Mouse (Mus musculus) B cell, adult 62 days (primary cell): Measurements from ENCODE around the gene Siah1b. TPM values are rescaled to one million over a fixed set of nuclear protein-coding genes. Genes with fewer than 3 reads are reported as not detected.

Experiments used
- total RNA-seq: library from RNA; stranded (reverse); gene quantifications from 4 replicates; pipeline ENCODE4 v1.2.4, GENCODE M21; 2023

The Siah1b gene
- 15.4 to 20.7 TPM (median 17.7 TPM) in 4 replicates for total RNA-seq

DNA sequence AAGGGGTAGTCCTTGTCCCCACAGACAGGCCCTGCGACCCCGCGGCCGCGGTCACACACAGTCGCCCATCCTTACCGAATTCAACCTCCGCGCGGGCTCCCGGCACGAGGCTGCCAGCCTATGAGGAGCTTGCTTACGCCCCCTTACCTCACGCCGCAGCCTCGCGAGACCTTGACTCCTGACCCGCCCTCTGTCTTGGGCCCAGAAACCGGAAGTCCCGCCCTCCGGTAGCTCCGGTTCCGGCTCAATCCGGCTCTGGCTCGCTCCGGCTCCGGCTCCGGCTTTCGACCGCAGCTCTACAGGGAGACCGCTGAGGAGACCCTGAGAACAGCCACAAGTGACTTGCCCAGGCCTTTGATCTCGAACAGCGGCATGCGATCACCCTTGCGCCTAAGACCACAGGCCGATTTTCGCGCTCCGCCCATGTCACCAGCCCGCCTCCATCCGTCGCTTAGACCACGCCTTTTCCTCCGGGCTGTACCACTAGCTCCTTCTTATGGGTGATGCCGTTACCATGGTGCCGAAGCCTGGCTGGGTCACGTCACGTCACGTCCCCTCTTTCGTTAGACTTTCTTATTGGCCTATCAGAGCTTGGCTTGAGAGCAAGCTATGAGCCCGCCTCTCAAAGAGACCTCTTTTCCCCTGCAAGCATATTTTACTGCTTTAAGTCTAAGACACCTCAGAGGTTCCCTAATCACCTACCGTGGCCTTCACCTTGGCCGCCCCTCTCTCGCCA, at the start of gene Siah1b:
Gene Siah1b (minus strand): TSS at position 454 of the 736 bp plus-strand sequence.

DNA sequence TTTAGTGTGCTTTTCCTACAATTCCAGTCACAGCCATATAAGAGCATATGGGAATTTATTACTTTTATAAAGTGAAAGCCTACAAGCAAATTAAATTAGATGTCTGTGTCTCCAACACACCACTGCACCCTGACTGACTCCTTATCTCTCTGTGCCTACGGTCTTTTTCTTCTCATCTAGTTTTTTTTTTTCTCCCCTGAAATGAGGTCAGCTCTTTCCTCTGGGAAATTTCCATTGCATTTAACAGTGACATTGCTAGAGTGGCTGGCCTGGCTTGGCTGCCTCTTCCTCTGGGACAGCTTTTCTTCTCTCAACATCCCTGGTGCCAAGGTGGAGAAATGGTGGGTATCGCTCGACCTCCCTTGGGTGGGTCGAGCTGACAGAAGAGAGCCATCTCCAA, 12.3 kb upstream of the Siah1b start, which contains the start of gene Cltrn:
Gene Cltrn (plus strand): TSS at position 249 of the 400 bp plus-strand sequence.

DNA sequence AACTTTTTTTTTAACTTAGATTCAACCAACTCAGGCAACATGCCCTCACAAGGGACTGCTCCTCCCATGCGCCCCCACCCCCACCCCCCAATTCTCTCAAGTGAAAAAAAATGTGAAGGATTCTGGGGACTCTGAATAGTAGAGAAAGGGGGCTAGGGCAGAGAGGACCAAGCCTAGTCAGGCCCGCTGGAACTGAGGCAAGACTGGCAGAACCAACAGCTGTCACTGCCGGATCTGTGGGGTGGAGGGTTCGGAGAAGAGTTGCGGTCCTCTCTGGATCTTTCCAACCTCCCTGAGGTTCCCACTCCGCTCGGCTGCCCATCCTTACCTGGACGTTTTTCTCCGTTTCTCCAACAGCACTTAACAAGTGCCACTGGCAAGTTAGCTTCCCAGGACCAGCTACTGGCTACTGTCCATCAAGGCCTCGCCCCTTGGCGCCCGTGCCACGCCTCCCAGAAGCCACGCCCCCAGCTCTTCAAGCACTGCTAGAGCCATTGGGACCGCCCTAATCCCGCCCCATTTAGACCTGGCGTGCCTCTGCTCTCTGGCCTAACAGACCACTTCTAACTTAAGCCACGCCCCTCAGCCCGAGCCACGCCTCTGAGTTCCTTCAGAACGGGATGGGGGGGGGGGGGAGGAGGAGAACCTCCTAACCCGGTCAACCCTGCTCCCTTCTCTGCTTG, 48.5 kb downstream of the Siah1b start, which contains the start of gene Car5b:
Gene Car5b (minus strand): TSS at position 391 of the 683 bp plus-strand sequence.

Other genes starting within 250 kb of the Siah1b start
- gene Ap1s2, start 167.5 kb downstream of the Siah1b start, total RNA-seq, result 16.7 to 21.3 TPM (median 18.4 TPM) in 4 replicates
- gene Zrsr2, start 117.8 kb downstream of the Siah1b start, total RNA-seq, result 69.6 to 96.6 TPM (median 86.6 TPM) in 4 replicates
- 0.15 to 0.22 TPM in 2 of 4 replicates, not detected in the others for gene Car5b, start 48.5 kb downstream of the Siah1b start, total RNA-seq
- gene Cltrn, start 12.3 kb upstream of the Siah1b start, total RNA-seq, result not detected in 4 replicates
- gene Ace2, start 62.8 kb upstream of the Siah1b start, total RNA-seq, result not detected in 4 replicates
- not detected in 4 replicates for gene Bmx, start 181.7 kb upstream of the Siah1b start, total RNA-seq
- 0.22 TPM in 1 of 4 replicates, not detected in the others for gene Pir, start 192.9 kb upstream of the Siah1b start, total RNA-seq